In the genomic region with DNA sequence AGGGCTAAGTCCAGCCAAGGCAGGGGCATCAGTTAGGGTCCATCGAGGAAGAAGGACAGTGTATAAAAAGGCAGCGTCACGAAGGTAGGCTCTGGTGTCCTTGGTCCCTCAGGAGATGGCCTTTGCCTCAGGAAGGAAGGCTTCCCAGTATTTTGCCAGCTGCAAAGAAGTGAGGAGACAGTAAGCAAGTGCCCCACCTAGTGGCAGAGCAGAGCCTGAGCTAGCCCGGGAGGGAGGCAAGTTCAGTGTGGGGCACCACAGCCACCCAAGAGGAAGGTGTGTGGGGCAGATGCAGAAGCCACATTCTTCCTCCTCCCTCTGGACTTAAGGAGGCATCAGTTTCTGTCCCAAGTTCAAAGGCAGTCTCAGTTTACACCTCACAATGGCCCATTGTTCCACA, we compare ENCODE assay signal across 8 mouse cellular contexts. TPM values are rescaled to one million over a fixed set of nuclear protein-coding genes. Genes with fewer than 3 reads are reported as not detected.
DNase-seq lines count a peak whose midpoint lies in the region.

No protein-coding gene starts in this region.

- H3K9me3 ChIP-seq in embryonic facial prominence, embryonic 10.5 days = no peaks in the 10 kb centered on the region

- DNase-seq in gastrocnemius, adult 18-20 months (ENCODE audit: low spot score) = peak; percentile 61
- no peak for DNase-seq in gastrocnemius, adult 8-10 months (ENCODE audit: low spot score in 2 of 2)
- DNase-seq in 416B (ENCODE audit: low read depth) = peak; percentile 60
- DNase-seq in adipocyte (ENCODE audit: low spot score) = peak; percentile 51
- DNase-seq in embryonic facial prominence, embryonic 10.5 days (ENCODE audit: low spot score) = peak; percentile 71
- peak; percentile 62 to 81 for DNase-seq in kidney, postnatal 36 days
- peak; percentile 57 to 74 for DNase-seq in lung, postnatal 4 days
- DNase-seq in thymus, postnatal 14 days = peak; percentile 69

- 33% methylated on average over 4 of the region's 4 CpGs for WGBS in embryonic facial prominence, embryonic 10.5 days

- H3K27me3 ChIP-seq in embryonic facial prominence, embryonic 10.5 days (replicated peaks; ENCODE audit: low read depth, poor library complexity, severe bottlenecking) = no peaks in the 10 kb centered on the region

- no peak overlapping the region for H3K4me3 ChIP-seq in embryonic facial prominence, embryonic 10.5 days

- peaks cover 31% of the 10 kb centered on the region for H3K4me1 ChIP-seq in embryonic facial prominence, embryonic 10.5 days

- no peak overlapping the region for H3K27ac ChIP-seq in embryonic facial prominence, embryonic 10.5 days (replicated peaks)

- peaks cover 86% of the 10 kb centered on the region for H3K36me3 ChIP-seq in embryonic facial prominence, embryonic 10.5 days (replicated peaks)

RNA-seq across cellular contexts. Expression of a gene that starts 18.9 kb away (rescaled TPM):
- under 1 TPM in 1 of 2 experiments, not detected in 1; 0.17 TPM for total RNA-seq in gastrocnemius, adult 18-20 months (2021)
- under 1 TPM in 3 of 4 experiments, not detected in 1; 0.12 to 0.29 (median 0.18) TPM for total RNA-seq in gastrocnemius, adult 8-10 months (2022)
- polyA plus RNA-seq in embryonic facial prominence, embryonic 10.5 days (2016; fragmentation: Nextera tagmentation; extraction: Ambion mirVana) = 3.6 and 3.7 TPM in 2 replicates

RNA-seq across cellular contexts. Expression of a gene that starts 28.4 kb away (rescaled TPM):
- 10 to 100 TPM; 32.4 to 38.4 TPM for total RNA-seq in gastrocnemius, adult 18-20 months (2021)
- 10 to 100 TPM; 26.9 to 38.5 (median 32.7) TPM for total RNA-seq in gastrocnemius, adult 8-10 months (2022)
- 471 and 486 TPM in 2 replicates for polyA plus RNA-seq in embryonic facial prominence, embryonic 10.5 days (2016; fragmentation: Nextera tagmentation; extraction: Ambion mirVana)

RNA-seq across cellular contexts. Expression of a gene that starts 38.0 kb away (rescaled TPM):
- 10 to 100 TPM; 10.7 to 13.3 TPM for total RNA-seq in gastrocnemius, adult 18-20 months (2021)
- 10 to 100 TPM in 3 of 4 experiments, 1 to 10 TPM in 1; 9.0 to 11.0 (median 10.5) TPM for total RNA-seq in gastrocnemius, adult 8-10 months (2022)
- 124 and 129 TPM in 2 replicates for polyA plus RNA-seq in embryonic facial prominence, embryonic 10.5 days (2016; fragmentation: Nextera tagmentation; extraction: Ambion mirVana)

RNA-seq across cellular contexts. Expression of a gene that starts 38.0 kb away (rescaled TPM):
- total RNA-seq in gastrocnemius, adult 18-20 months (2021) = 10 to 100 TPM; 49.7 to 53.9 TPM
- total RNA-seq in gastrocnemius, adult 8-10 months (2022) = 10 to 100 TPM; 51.2 to 64.6 (median 61.2) TPM
- polyA plus RNA-seq in embryonic facial prominence, embryonic 10.5 days (2016; fragmentation: Nextera tagmentation; extraction: Ambion mirVana) = 159 and 162 TPM in 2 replicates

Comparison
In these comparisons a context has a peak if more than half of its experiments do, and no peak if none do; other contexts are left out.
1. DNase-seq: peak in gastrocnemius, adult 18-20 months (single experiment), 416B (single experiment), adipocyte (single experiment), embryonic facial prominence, embryonic 10.5 days (single experiment), kidney, postnatal 36 days (2 of 2), lung, postnatal 4 days (2 of 2) and thymus, postnatal 14 days (single experiment); none in gastrocnemius, adult 8-10 months (0 of 2).